Mouse (Mus musculus) midbrain, embryonic 13.5 days (tissue): ENCODE data around the gene Klhl5. TPM values are rescaled to one million over a fixed set of nuclear protein-coding genes. Genes with fewer than 3 reads are reported as not detected.

Experiments used
- ATAC-seq: fragments of 200-750 bp; cut with Nextera tagmentation; 2 replicates; pipeline ENCODE4 v1.8.0; 2017; ENCODE audit warnings: mild to moderate bottlenecking, moderate TSS enrichment, moderate library complexity
- H3K27ac ChIP-seq: fragments of 300-500 bp; sonication (generic); 2 replicates; pipeline ENCODE4 v1.5.1; 2015; ENCODE audit warnings: inconsistent platforms, mild to moderate bottlenecking, moderate library complexity
- H3K27me3 ChIP-seq: fragments of 300-500 bp; sonication (generic); 2 replicates; pipeline ENCODE4 v1.6.1; 2015; ENCODE audit warnings: mild to moderate bottlenecking, inconsistent platforms
- H3K36me3 ChIP-seq: fragments of 300-500 bp; sonication (generic); 2 replicates; pipeline ENCODE4 v1.6.1; 2015; ENCODE audit warnings: mild to moderate bottlenecking, inconsistent platforms
- H3K4me1 ChIP-seq: fragments of 300-500 bp; sonication (generic); replicated peaks from 2 replicates; pipeline ENCODE4 v1.6.1; 2015; ENCODE audit warnings: inconsistent platforms
- H3K4me2 ChIP-seq: fragments of 300-500 bp; sonication (generic); replicated peaks from 2 replicates; pipeline ENCODE4 v1.6.1; 2015; ENCODE audit warnings: moderate library complexity, mild to moderate bottlenecking, inconsistent platforms
- H3K4me3 ChIP-seq: fragments of 300-500 bp; sonication (generic); replicated peaks from 2 replicates; pipeline ENCODE4 v1.5.1; 2015; ENCODE audit warnings: mild to moderate bottlenecking, inconsistent platforms
- H3K9ac ChIP-seq: fragments of 300-500 bp; sonication (generic); replicated peaks from 2 replicates; pipeline ENCODE4 v1.6.1; 2015; ENCODE audit warnings: mild to moderate bottlenecking, inconsistent platforms
- H3K9me3 ChIP-seq: fragments of 300-500 bp; sonication (generic); 2 replicates; pipeline ENCODE4 v1.6.1; 2016; ENCODE audit warnings: mild to moderate bottlenecking, inconsistent platforms
- WGBS: fragments of 180-500 bp; shearing (Covaris S2); methylation state at CpG from one replicate; pipeline ENCODE4 v1.1.7; 2015; 5-methylcytosine and 5-hydroxymethylcytosine counted together
- polyA plus RNA-seq: library from polyadenylated mRNA; unstranded; fragments of >200 nt; fragmentation: Nextera tagmentation; extraction: Ambion mirVana; gene quantifications from 2 replicates; pipeline ENCODE4 v1.2.1, GENCODE M21; 2015

Gene Klhl5
- polyA plus RNA-seq, 1 experiment from 2014 or later, result 46.7 TPM

GRCm38 (mm10) chr5:65151767-65152166 is 44.4 kb downstream of the Klhl5 start:
- ATAC-seq, result 0 out of 2 replicates have a peak, but pooled peaks have one; percentile 11
- H3K9me3 ChIP-seq, result no peaks in the 10 kb centered on the region
- 73% methylated on average over 5 of the region's 5 CpGs for WGBS
- H3K4me1 ChIP-seq, result no peaks in the 10 kb centered on the region
- H3K4me3 ChIP-seq, result no peak overlapping the region
- H3K27me3 ChIP-seq, result no peaks in the 10 kb centered on the region
- no peak overlapping the region for H3K27ac ChIP-seq
- peaks cover 62% of the 10 kb centered on the region for H3K36me3 ChIP-seq
- no peak overlapping the region for H3K9ac ChIP-seq
- H3K4me2 ChIP-seq, result no peak overlapping the region

GRCm38 (mm10) chr5:65154287-65154686 is 46.9 kb downstream of the Klhl5 start:
- no peak overlapping the region for H3K4me3 ChIP-seq
- no peak overlapping the region for H3K9ac ChIP-seq
- WGBS, result 96% methylated on average over 6 of the region's 6 CpGs
- peaks cover 55% of the 10 kb centered on the region for H3K36me3 ChIP-seq
- H3K4me1 ChIP-seq, result no peaks in the 10 kb centered on the region
- no peak for ATAC-seq
- H3K9me3 ChIP-seq, result no peaks in the 10 kb centered on the region
- H3K27ac ChIP-seq, result no peak overlapping the region
- H3K27me3 ChIP-seq, result no peaks in the 10 kb centered on the region
- no peak overlapping the region for H3K4me2 ChIP-seq

GRCm38 (mm10) chr5:65156853-65157252 is 49.5 kb downstream of the Klhl5 start:
- no peaks in the 10 kb centered on the region for H3K9me3 ChIP-seq
- no peak overlapping the region for H3K27ac ChIP-seq
- H3K27me3 ChIP-seq, result no peaks in the 10 kb centered on the region
- no peaks in the 10 kb centered on the region for H3K4me1 ChIP-seq
- H3K36me3 ChIP-seq, result peaks cover 53% of the 10 kb centered on the region
- no peak overlapping the region for H3K9ac ChIP-seq
- no peak overlapping the region for H3K4me2 ChIP-seq
- no peak overlapping the region for H3K4me3 ChIP-seq
- 69% methylated on average over 2 of the region's 2 CpGs for WGBS
- ATAC-seq, result no peak

DNA sequence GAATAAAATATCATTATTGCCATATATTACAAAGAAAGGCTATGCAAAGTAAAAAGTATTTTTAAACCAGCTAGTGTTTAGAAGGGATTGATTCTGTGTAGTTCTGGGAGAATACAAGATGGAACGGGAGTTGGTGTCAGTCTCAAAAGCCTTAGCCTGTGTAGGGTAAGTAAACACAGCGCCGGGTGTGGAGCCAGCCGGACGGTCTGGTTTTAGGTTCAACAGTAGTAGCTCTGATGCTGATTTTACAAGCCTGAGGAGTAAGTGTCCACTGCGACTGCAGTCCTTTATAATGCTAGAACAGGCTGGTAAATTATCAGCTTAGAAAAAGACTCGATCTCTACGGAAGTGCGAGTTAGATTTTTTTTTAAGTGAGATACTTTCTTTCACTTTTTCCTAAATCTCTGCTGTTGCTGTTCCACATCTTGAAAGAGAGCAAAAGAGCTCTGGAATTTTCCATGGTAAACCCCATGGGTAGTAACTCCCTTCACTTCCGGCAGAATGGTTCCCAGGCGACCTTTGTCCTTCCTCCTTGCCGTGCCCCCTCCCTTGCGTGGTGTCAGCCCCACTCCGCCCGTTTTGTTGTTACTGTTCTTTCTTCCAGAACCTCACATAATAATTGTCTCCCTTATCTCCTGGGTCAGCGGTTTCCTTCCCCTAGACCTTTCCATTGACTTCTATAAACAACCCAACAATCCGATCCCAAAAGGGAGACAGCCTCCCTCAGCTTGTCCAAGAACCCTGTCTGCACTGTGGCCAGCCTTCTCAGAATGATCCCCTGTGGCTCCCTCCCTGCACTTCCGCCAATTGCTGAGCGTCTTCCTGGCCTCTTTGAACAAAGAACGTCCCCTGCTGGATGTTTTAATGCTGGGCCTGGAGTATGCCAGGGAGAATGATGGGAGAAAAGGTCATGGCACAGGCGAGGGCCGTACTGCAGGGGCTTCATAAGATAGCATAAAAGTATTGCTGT is 50.4 kb downstream of the Klhl5 start:
- H3K4me1 ChIP-seq, result no peaks in the 10 kb centered on the region
- no peak for ATAC-seq
- H3K4me2 ChIP-seq, result no peak overlapping the region
- no peak overlapping the region for H3K27ac ChIP-seq
- no peaks in the 10 kb centered on the region for H3K27me3 ChIP-seq
- WGBS, result 76% methylated on average over 22 of the region's 22 CpGs
- no peaks in the 10 kb centered on the region for H3K9me3 ChIP-seq
- no peak overlapping the region for H3K9ac ChIP-seq
- H3K4me3 ChIP-seq, result no peak overlapping the region
- peaks cover 51% of the 10 kb centered on the region for H3K36me3 ChIP-seq

DNA sequence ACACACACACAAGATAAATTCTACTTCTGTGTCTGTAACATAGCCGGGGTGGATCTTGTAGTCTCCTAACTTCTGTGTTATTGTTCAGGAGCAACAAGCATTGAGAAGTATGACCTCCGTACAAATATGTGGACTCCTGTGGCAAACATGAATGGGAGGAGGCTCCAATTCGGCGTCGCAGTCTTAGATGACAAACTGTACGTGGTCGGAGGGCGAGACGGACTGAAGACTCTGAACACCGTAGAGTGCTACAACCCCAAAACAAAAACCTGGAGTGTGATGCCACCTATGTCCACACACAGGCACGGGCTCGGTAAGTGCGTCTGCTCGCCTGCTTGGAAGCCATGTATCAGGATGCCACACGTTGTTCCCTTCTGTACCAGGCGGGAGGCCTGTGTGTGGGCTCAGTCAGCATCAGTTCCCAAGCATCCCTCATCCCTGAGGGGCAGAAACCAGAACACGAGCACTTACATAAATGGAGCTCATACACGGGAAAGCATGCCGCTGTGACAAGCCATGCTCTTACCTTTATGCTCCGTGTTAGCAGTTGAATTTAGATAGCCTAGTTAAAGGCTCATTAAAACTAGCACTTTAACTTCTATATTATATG is 51.5 kb downstream of the Klhl5 start:
- H3K4me3 ChIP-seq, result no peak overlapping the region
- no peak for ATAC-seq
- H3K27ac ChIP-seq, result no peak overlapping the region
- H3K9me3 ChIP-seq, result no peaks in the 10 kb centered on the region
- no peaks in the 10 kb centered on the region for H3K27me3 ChIP-seq
- 91% methylated on average over 20 of the region's 20 CpGs for WGBS
- H3K36me3 ChIP-seq, result peaks cover 58% of the 10 kb centered on the region
- H3K9ac ChIP-seq, result no peak overlapping the region
- H3K4me1 ChIP-seq, result no peaks in the 10 kb centered on the region
- no peak overlapping the region for H3K4me2 ChIP-seq

DNA sequence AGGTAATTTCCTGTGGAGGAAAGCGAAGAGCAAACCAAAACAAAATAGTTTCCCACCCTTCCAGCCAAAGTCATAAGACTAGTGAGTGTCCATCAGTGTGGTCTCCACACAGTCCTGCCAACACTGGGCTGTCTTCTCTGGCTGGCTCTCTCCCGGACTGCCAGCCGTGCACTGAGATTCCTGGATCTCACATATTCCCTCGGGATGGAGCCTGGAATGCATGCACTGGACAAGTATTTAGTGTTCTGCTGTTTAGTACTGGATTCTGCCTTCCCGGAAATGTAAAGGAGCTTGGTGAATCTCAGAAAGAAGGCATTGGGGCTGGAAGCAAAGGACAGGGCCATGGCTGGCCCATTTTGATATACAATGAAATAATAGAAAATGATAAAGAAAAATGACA is 55.7 kb downstream of the Klhl5 start:
- Histone ChIP-seq H3K9ac (no peak overlapping the region), H3K4me1 (no peaks in the 10 kb centered on the region), H3K4me2 (no peak overlapping the region), H3K4me3 (no peak overlapping the region), H3K27me3 (no peaks in the 10 kb centered on the region), H3K36me3 (peaks cover 65% of the 10 kb centered on the region), H3K9me3 (no peaks in the 10 kb centered on the region), H3K27ac (no peak overlapping the region)
- WGBS, result 75% methylated on average over 5 of the region's 5 CpGs
- ATAC-seq, result no peak

DNA sequence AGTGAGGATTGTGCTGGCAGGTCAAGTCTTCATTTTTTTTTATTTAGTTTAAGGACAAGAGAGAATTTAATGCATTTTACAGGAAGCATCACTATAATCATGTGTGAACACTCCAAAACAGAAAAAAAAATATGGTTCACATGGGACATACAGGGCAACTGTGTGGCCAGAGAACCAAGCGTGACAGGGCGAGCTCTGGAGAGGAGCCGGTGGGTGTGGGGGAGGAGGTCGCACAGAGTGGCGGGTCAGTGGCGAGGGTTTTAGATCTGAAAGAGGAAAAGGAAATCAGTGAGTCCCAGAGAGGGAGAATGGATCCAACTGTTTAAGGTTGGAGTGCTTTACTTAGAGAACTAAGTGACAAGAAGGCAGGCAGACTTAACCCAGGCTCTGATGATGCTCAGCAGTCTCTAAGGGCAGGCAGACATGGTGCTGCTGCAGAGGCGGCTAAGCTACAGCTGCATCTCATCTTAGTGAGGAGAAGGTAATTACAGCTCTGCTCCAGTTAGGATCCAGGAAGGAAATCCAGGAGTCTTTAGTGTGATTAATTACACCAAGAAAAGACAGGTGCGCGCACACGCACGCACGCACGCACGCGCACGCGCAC is 56.3 kb downstream of the Klhl5 start:
- Histone ChIP-seq H3K9me3 (no peaks in the 10 kb centered on the region), H3K27me3 (no peaks in the 10 kb centered on the region), H3K27ac (no peak overlapping the region), H3K9ac (no peak overlapping the region), H3K36me3 (peaks cover 60% of the 10 kb centered on the region), H3K4me2 (no peak overlapping the region), H3K4me3 (no peak overlapping the region), H3K4me1 (no peaks in the 10 kb centered on the region)
- WGBS, result 89% methylated on average over 17 of the region's 17 CpGs
- ATAC-seq, result no peak

- H3K4me3 ChIP-seq, result no peak overlapping the region
- no peak overlapping the region for H3K27ac ChIP-seq
- no peaks in the 10 kb centered on the region for H3K27me3 ChIP-seq
- ATAC-seq, result no peak
- 79% methylated on average over 9 of the region's 9 CpGs for WGBS
- H3K36me3 ChIP-seq, result peaks cover 17% of the 10 kb centered on the region
- no peak overlapping the region for H3K9ac ChIP-seq
- H3K4me2 ChIP-seq, result no peak overlapping the region
- peaks cover 4% of the 10 kb centered on the region; the same call in 1 of the 2 replicates for H3K4me1 ChIP-seq
- H3K9me3 ChIP-seq, result no peaks in the 10 kb centered on the region
These were observed 62.9 kb downstream of the Klhl5 start for GRCm38 (mm10) chr5:65170206-65170605.

- WGBS, result 58% methylated on average over 26 of the region's 26 CpGs
- peaks cover 24% of the 10 kb centered on the region for H3K4me1 ChIP-seq
- H3K27ac ChIP-seq, result peak overlapping the region; percentile 69
- no peaks in the 10 kb centered on the region for H3K27me3 ChIP-seq
- 0 out of 2 replicates have a peak overlapping the region, but pooled peaks have one; percentile 0 for H3K4me3 ChIP-seq
- ATAC-seq, result peak; percentile 84
- no peaks in the 10 kb centered on the region for H3K36me3 ChIP-seq
- peak overlapping the region; percentile 32 for H3K4me2 ChIP-seq
- H3K9me3 ChIP-seq, result no peaks in the 10 kb centered on the region
- H3K9ac ChIP-seq, result no peak overlapping the region
These were observed 67.9 kb downstream of the Klhl5 start for GRCm38 (mm10) chr5:65175035-65175917.

- Histone ChIP-seq H3K36me3 (no peaks in the 10 kb centered on the region), H3K9ac (no peak overlapping the region; the same call in 1 of the 2 replicates), H3K4me2 (peak overlapping the region; percentile 32), H3K9me3 (no peaks in the 10 kb centered on the region), H3K27ac (peak overlapping the region; percentile 69), H3K27me3 (no peaks in the 10 kb centered on the region), H3K4me1 (peaks cover 27% of the 10 kb centered on the region), H3K4me3 (0 out of 2 replicates have a peak overlapping the region, but pooled peaks have one; percentile 0)
- peak; percentile 67 for ATAC-seq
- WGBS, result 59% methylated on average over 13 of the region's 13 CpGs
These were observed 68.7 kb downstream of the Klhl5 start for GRCm38 (mm10) chr5:65175918-65176484.

DNA sequence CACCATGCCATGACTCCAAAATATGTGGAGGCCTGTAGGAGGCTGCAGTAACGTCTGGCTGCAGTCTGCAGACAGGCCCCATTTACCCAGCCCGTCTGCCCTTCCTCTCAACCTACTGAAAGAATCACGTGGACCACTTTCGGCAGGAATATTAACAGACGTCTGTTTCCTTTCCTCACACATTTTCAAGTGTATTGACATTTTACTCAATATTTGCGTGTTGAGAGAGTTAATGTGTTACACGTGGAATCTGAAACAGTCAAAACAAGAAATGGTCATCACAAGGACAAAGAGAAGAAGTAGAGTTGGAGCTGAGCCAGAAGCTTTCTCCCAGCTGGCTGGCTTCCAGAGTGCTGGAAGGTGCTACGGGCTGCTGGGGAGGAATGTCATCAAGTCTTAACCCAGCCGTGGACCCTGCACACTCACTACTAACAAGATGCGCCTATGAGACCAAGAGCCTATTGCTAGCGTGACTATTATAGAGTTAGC is 69.7 kb downstream of the Klhl5 start:
- H3K27me3 ChIP-seq, result no peaks in the 10 kb centered on the region
- H3K4me3 ChIP-seq, result no peak overlapping the region
- no peak overlapping the region for H3K4me2 ChIP-seq
- peaks cover 37% of the 10 kb centered on the region for H3K4me1 ChIP-seq
- no peak overlapping the region for H3K9ac ChIP-seq
- peak; percentile 22; the same call in 1 of the 2 replicates for ATAC-seq
- H3K36me3 ChIP-seq, result no peaks in the 10 kb centered on the region
- peak overlapping the region; percentile 10; the same call in 1 of the 2 replicates for H3K27ac ChIP-seq
- no peaks in the 10 kb centered on the region for H3K9me3 ChIP-seq
- 57% methylated on average over 11 of the region's 11 CpGs for WGBS
